Mouse (Mus musculus) layer of hippocampus, adult 18-20 months (tissue): Measurements from ENCODE around the gene B4galt4. TPM values are rescaled to one million over a fixed set of nuclear protein-coding genes. Genes with fewer than 3 reads are reported as not detected.

Experiments
- DNase-seq, 2 experiments: peaks; one replicate each; pipeline ENCODE4 v3.0.0; 2022; ENCODE audit warnings: low spot score in 2 of 2
- total RNA-seq, 2 experiments: library from RNA; stranded (reverse); gene quantifications; 2 replicates each; pipeline ENCODE4 v1.2.3; 2021

Gene B4galt4
- total RNA-seq, 2 experiments from 2014 or later = 35.1 to 35.7 TPM

DNA sequence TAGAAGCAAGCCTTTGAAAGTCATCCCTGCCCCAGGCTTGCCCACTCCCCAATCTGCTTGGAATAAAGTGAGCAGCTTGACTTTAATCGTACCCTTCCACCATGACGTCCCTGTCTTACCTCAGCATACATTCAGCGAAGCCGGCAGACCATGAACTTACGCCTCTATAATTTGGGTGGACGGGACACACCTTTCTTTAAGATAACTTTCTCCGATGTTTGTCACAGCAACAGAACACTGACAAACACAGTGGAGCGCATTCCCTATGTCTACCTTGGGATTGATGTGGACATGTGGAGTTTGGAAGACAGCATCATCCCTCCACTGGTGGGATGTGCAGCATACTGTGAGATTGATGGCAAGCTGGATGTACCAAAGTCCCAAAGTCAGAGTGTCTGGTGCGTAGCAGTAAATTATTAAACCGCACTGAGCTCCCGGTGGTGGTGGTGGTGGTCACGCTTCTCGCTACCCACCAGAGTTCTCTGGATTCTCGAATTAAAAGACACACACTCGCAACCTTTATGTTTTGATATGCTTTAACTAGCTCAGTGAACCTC lies 13.4 kb upstream of the B4galt4 start:
- no peak for DNase-seq

DNA sequence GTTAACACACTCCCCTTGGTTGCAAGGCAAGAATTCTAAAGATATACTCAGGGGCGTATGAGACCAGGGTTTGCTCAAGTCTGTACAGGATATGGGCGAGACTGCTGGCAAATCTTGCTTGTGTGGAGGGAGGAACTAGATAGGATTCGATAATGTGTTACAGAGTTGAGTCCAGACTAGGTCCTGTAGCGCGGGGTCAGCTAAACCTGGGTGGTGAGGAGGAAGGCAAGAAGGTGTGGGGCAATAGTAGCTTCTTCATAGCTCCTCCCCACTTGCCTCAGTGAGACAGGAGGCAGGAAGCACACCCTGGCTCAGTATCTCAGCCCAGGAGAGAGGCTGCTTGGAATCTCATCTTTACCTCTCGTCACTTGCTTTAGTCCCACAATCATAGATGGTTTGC lies 12.9 kb upstream of the B4galt4 start:
- DNase-seq = no peak

DNA sequence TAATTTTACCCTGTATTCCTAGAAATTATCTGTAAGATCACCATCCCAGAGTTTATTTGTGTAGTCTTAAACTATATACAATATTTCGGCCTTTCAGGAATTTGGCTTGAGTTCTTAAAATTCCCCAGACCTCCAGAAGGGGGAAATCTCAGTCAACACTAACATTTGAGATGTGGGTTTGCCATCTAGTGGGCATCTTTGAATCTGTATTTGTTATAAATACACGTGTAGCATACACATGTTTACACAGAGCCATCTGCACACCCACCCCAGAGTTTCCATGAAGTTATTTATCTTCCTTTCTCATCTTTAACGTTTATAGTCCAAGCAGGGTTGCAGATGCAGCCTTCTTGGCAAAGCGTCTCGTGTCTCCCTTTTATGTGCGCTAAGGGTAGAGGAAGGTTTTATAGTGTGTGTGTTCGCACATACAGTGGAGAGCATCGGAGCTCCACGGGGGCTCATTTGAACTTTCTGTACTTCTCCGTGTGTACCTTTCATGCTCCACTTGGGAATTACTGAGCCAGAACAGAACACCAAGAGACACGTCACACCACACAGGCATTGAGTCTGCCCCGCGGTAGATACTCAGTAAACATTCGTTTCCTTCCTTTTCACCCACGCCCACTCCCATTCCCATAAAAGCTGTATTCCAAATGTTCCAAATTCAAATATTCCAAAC lies 12.3 kb upstream of the B4galt4 start:
- DNase-seq = peak in 1 of 2 experiments; percentile 76

GRCm38 (mm10) chr16:38730921-38731320 lies 11.1 kb upstream of the B4galt4 start:
- DNase-seq = no peak

- DNase-seq = no peak
These were observed 710 bp upstream of the B4galt4 start for GRCm38 (mm10) chr16:38741204-38741903.

DNA sequence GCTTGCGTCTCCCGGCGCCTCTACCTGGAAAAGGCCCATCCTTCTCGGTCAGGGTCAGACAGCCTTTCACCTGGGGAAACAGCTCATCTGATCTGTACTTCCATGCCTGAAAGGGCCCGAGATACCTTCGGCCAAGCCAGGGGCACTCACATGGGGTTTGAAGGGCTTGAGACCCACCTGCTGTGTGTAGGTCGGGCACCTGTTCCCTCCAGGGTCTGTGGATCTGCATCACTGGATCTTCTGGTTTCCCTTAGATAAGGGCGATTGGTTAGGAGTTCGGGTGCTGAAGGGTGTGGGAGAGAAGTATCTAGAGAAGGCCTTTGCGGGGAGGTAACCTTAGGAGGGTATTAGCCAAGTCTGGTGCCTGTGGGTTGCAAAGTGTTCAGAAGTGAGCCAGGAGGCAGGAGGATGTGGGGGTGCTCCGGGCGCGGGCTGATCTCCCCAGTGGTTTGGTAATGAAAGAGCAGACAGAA lies 631 bp downstream of the B4galt4 start:
- DNase-seq = peak in 1 of 2 experiments; percentile 64

DNA sequence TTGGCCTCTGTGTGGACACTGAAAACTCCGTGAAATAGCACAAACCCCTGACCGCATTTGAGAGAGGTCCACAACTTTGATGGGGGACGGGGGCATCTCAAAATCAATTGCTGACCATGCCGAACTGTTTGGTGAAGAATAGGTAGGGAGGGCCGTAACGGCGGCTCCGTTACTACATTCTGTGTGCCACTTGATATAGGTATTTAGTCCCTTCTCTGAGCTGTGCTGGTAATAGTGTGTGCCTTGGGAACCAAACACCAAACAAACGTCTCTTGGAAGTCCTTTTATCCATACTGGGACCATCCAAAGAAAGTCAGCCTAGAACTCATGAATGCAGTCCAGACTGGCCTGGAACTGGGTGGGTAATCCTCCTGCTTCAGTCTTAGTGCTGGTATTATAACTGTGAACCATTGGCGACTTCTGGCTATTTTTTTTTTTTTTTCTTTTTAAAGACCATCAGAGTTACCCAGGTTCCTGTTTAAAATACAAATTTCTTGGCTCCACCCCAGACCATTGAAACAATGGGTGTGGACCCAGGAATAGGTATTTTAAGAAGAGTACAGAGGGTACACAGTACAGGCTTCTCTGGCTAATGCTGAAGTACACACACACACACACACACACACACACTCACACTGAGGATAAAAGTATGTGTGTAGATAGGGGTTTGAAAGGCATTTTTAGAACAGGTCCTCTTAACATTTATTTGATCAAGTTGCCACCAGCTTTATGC lies 2.0 kb downstream of the B4galt4 start:
- no peak for DNase-seq

DNA sequence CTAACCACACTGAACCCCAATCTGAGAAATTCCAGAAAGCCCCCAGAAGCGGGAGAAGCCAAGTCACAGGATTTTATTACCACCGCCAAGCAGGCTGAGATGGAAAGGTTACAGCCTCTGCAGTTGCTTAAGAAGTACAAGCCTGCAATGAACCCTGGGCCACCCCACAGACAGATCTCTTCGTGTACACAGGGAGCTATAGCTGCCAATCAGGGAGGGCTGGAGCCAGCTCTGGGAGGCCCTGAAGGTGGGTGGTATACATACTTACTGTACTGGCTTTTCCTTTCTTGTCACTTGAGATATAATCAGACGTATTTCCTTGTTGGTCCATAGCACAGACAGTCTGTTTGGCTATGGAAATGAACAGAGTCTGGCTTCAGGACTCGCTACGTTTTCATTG lies 8.7 kb downstream of the B4galt4 start:
- DNase-seq = no peak

DNA sequence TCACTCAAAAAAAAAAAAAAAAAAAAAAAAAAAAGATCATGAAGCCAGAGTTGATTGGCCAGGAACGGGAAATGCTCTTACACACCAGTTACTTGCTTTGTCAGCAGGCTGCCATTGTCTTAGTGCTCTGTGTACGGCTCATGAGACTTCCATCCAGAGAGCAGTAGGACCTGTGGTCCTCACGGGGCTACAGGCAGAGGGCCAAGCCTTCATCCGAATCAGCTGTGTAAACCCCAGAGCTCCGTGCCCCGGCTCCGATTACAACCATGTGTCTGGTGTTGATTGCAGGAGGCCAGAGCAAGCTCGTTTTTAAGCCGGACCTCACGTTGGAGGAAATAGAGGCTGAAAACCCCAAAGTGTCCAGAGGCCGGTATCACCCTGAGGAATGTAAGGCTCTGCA lies 11.6 kb downstream of the B4galt4 start:
- no peak for DNase-seq

GRCm38 (mm10) chr16:38755452-38756176 lies 13.6 kb downstream of the B4galt4 start:
- DNase-seq = no peak

DNA sequence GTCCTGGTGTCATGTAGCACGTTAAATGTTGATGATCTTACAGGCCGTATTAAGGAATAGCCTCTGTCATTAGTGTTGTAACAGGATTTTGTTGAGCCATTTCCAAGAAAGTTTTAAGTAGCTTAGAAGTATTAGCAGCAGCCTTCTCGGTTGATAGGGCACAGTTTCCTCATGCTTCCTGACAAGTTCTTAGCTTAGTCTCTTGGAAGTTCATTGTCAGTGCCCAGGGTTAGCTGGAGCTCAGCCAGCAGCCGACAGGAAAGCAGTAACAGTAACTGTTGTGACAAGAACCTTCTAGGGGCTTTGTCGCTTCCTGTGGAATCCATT lies 14.1 kb downstream of the B4galt4 start:
- no peak for DNase-seq

- DNase-seq = no peak
These were observed 14.5 kb downstream of the B4galt4 start for GRCm38 (mm10) chr16:38756572-38756971.

DNA sequence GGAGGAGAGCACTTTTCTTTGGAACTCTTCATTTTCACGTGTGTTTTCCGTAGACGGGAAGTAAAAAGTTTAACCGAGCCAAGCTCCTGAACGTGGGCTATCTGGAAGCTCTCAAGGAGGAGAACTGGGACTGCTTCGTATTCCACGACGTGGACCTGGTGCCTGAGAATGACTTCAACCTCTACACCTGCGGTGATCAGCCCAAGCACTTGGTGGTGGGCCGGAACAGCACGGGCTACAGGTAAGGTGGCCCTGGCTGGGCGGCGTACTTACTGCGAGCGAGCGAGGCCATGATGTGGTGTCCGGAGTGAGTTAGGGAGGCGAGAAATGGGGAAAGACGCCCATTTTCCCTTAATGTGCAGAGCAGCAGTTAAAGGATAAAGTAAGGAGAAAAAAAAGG lies 15.6 kb downstream of the B4galt4 start:
- DNase-seq = no peak

DNA sequence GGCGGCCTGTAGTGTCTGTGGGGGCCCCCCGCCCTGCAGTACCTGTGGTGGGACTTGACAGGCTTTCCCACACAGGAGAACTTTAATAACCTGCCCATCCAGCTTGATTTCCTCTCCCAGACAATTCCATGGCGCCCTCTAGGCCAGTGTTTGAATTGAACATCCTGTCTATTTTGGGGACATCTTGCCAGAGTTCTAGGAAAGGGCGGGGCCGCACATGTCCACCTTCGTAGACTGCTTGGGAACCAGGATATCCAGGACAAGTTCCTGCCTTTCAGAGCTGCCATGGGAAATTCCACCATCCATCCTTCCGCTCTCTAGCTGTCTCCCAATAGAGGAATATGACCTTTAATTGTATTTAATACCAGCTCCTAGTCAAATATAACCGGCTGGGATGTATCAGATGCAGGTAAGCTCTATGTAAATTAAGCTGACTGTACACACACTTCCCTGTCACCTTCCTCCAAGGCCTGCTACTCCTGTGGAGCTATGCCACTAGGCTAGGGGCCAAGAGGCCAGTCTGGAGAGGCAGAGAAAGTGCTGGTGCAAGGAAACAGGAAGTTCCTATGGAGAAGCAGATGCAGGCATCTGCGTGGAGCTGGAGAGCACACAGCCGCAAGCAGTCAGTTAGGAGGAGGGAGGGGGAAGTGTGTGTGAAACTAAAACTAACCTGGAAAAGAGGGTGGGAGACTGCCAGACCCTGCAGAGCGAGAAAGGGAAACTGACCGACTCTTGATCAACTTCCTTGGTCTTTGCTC lies 16.2 kb downstream of the B4galt4 start:
- DNase-seq = no peak

DNA sequence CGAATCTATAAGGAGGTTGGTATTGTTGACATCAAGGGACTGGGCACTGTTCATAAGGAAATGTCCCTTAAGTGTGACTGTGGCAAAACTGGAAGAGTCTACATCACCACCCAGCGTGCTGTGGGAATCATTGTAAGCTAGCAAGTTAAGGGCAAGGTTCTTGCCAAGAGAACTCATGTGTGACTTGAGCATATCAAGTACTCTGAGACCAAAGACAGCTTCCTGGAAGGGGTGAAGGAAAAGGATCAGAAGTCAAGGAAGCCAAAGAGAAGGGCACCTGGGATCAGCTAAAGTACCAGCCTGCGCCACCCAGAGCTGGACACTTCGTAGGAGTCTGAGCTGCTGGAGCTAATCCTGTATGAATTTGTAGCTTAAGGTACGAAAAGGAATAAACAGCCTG lies 18.2 kb downstream of the B4galt4 start:
- no peak for DNase-seq

- no peak for DNase-seq
These were observed 18.8 kb downstream of the B4galt4 start for GRCm38 (mm10) chr16:38760834-38761375.

GRCm38 (mm10) chr16:38761972-38762371 lies 19.9 kb downstream of the B4galt4 start:
- no peak for DNase-seq

DNA sequence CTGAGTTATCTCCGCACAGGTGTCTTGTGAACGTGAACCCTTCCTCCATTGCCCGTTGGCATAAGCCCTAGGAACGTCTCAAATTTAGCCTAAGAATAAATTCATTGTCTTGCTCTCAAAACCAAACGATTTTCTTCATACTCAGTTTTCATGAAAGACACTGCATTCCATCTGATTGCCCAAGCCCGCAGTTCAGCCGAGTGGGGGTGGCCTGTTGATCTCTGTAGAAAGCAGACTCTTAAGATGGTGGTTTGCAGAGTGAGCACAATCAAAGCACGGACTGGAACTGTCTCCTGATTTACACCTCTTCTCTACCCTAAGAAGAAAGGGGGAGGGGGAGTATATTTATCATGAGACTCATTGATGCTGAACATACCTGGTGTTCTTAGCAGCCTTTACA lies 20.3 kb downstream of the B4galt4 start:
- DNase-seq = no peak

DNA sequence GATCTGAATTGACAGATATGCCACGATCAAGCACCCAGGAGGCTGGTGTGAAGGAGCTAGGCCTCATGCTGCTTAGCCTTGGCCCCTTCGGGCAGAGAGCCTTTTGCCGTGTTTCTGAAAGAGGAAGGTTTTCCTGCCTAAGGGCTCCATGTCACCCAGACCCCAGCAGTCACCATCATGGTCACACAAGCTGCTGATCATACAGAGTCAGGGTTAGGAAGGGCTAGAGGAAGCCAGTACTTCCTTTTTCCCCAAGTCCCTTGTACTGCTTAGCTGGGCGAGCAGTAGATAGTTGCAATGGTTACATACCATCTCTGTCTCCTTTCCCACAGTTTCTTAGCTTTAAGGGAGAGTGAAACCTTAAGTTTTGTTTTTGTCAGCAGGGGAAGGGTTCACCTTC lies 21.4 kb downstream of the B4galt4 start:
- DNase-seq = no peak

GRCm38 (mm10) chr16:38766671-38767070 lies 24.6 kb downstream of the B4galt4 start:
- DNase-seq = no peak
